Mouse (Mus musculus): ENCODE measurements around the gene Homez.

The Homez gene

GRCm38 (mm10) chr14:54874165-54874564 lies 3.4 kb upstream of the Homez start:
- in situ Hi-C loops (cut with MboI, MseI), result no loop called here

GRCm38 (mm10) chr14:54868026-54868425 lies 2.7 kb downstream of the Homez start:
- in situ Hi-C loops (cut with MboI, MseI), result no loop called here

- in situ Hi-C loops (cut with MboI, MseI), result no loop called here
These were observed 3.8 kb downstream of the Homez start for GRCm38 (mm10) chr14:54866936-54867335.

GRCm38 (mm10) chr14:54866268-54866667 lies 4.5 kb downstream of the Homez start:
- in situ Hi-C loops (cut with MboI, MseI), result no loop called here

- in situ Hi-C loops (cut with MboI, MseI), result no loop called here
These were observed 5.1 kb downstream of the Homez start for GRCm38 (mm10) chr14:54865626-54866025.

GRCm38 (mm10) chr14:54864313-54865036 lies 6.3 kb downstream of the Homez start:
- in situ Hi-C loops (cut with MboI, MseI), result no loop called here

GRCm38 (mm10) chr14:54863501-54864312 lies 7.1 kb downstream of the Homez start:
- in situ Hi-C loops (cut with MboI, MseI), result no loop called here

GRCm38 (mm10) chr14:54860511-54860910 lies 10.2 kb downstream of the Homez start:
- in situ Hi-C loops (cut with MboI, MseI), result no loop called here

GRCm38 (mm10) chr14:54857891-54858290 lies 12.9 kb downstream of the Homez start:
- in situ Hi-C loops (cut with MboI, MseI), result no loop called here

- in situ Hi-C loops (cut with MboI, MseI), result no loop called here
These were observed 14.1 kb downstream of the Homez start for GRCm38 (mm10) chr14:54856703-54857102.

- in situ Hi-C loops (cut with MboI, MseI), result no loop called here
These were observed 15.0 kb downstream of the Homez start for GRCm38 (mm10) chr14:54855726-54856125.

- in situ Hi-C loops (cut with MboI, MseI), result loop anchor here in 1 of 2 experiments (5.0 kb wide), 1 partner anchor 94 kb away; the partner anchor contains the start of gene Cmtm5
These were observed 27.3 kb downstream of the Homez start for GRCm38 (mm10) chr14:54843461-54843860.

GRCm38 (mm10) chr14:54823716-54824115 lies 47.0 kb downstream of the Homez start:
- in situ Hi-C loops (cut with MboI, MseI), result no loop called here

- in situ Hi-C loops (cut with MboI, MseI), result no loop called here
These were observed 48.5 kb downstream of the Homez start for GRCm38 (mm10) chr14:54822301-54822700.

GRCm38 (mm10) chr14:54817791-54818190 lies 53.0 kb downstream of the Homez start:
- in situ Hi-C loops (cut with MboI, MseI), result loop anchor here in 1 of 2 experiments (5.0 kb wide), 1 partner anchor 80 kb away; no protein-coding TSS in a partner anchor

GRCm38 (mm10) chr14:54815737-54816136 lies 55.0 kb downstream of the Homez start:
- in situ Hi-C loops (cut with MboI, MseI), result loop anchor here in 1 of 2 experiments (5.0 kb wide), 1 partner anchor 78 kb away; no protein-coding TSS in a partner anchor

GRCm38 (mm10) chr14:54813991-54814390 lies 56.8 kb downstream of the Homez start, which contains the start of gene Rnf212b:
Gene Rnf212b (plus strand): TSS chr14:54814141.
- in situ Hi-C loops (cut with MboI, MseI), result no loop called here

- in situ Hi-C loops (cut with MboI, MseI), result no loop called here
These were observed 61.1 kb downstream of the Homez start for GRCm38 (mm10) chr14:54809668-54810033.

- in situ Hi-C loops (cut with MboI, MseI), result no loop called here
These were observed 61.8 kb downstream of the Homez start for GRCm38 (mm10) chr14:54808718-54809667.

GRCm38 (mm10) chr14:54806124-54806523 lies 64.6 kb downstream of the Homez start:
- in situ Hi-C loops (cut with MboI, MseI), result no loop called here

Data from T-helper 17 cell (primary cell).